Mouse (Mus musculus) gastrocnemius, postnatal 10 days (tissue): ENCODE measurements at regions not wholly inside any gene's neighbourhood (a gene's known extent, or its start where the extent isn't known, plus 50 kb on each side); places are given as distances from the start of the nearest gene placed in this dataset.

ENCODE experiments used
- DNase-seq: peaks from one replicate; pipeline ENCODE4 v3.0.0; 2021; ENCODE audit warnings: mixed read lengths

GRCm38 (mm10) chr11:65363846-65364245 lies 94.1 kb upstream of the Myocd start:
- DNase-seq: no peak

GRCm38 (mm10) chr11:65360729-65361128 lies 90.9 kb upstream of the Myocd start:
- DNase-seq: no peak

- no peak for DNase-seq
These were observed 89.1 kb upstream of the Myocd start for GRCm38 (mm10) chr11:65358908-65359307.

GRCm38 (mm10) chr11:65352516-65352915 lies 82.7 kb upstream of the Myocd start:
- DNase-seq: no peak

- no peak for DNase-seq
These were observed 79.2 kb upstream of the Myocd start for GRCm38 (mm10) chr11:65349013-65349412.

GRCm38 (mm10) chr11:65341683-65342440 lies 72.1 kb upstream of the Myocd start:
- no peak for DNase-seq

- DNase-seq: no peak
These were observed 64.5 kb upstream of the Myocd start for GRCm38 (mm10) chr11:65334286-65334685.

GRCm38 (mm10) chr11:65333101-65333500 lies 63.3 kb upstream of the Myocd start:
- no peak for DNase-seq

GRCm38 (mm10) chr11:65322877-65323440 lies 53.2 kb upstream of the Myocd start:
- no peak for DNase-seq
